Mouse (Mus musculus) hindbrain, embryonic 14.5 days (tissue): ENCODE results near the gene Vezt. TPM values are rescaled to one million over a fixed set of nuclear protein-coding genes. Genes with fewer than 3 reads are reported as not detected.

ENCODE experiments used
- ATAC-seq: fragments of 200-750 bp; cut with Nextera tagmentation; 2 replicates; pipeline ENCODE4 v1.8.0; 2017; ENCODE audit warnings: moderate number of reproducible peaks, mild to moderate bottlenecking, moderate TSS enrichment, moderate library complexity; ENCODE audit not compliant: low FRiP score
- DNase-seq: peaks from one replicate; pipeline ENCODE4 v3.0.0-alpha.2; 2015; ENCODE audit warnings: low spot score
- H3K27ac ChIP-seq: fragments of 300-500 bp; sonication (generic); 2 replicates; pipeline ENCODE4 v1.5.1; 2014; ENCODE audit warnings: mild to moderate bottlenecking, moderate library complexity
- H3K27me3 ChIP-seq: fragments of 300-500 bp; sonication (generic); 2 replicates; pipeline ENCODE4 v1.6.1; 2014; ENCODE audit warnings: mild to moderate bottlenecking, low read length, mixed read lengths; ENCODE audit not compliant: control insufficient read depth, insufficient read depth
- H3K36me3 ChIP-seq: fragments of 300-500 bp; sonication (generic); replicated peaks from 2 replicates; pipeline ENCODE4 v1.6.1; 2014; ENCODE audit not compliant: control insufficient read depth, insufficient read depth
- H3K4me1 ChIP-seq: fragments of 300-500 bp; sonication (generic); replicated peaks from 2 replicates; pipeline ENCODE4 v1.6.1; 2014; ENCODE audit warnings: antibody characterized with exemption, low read length, mixed read lengths; ENCODE audit not compliant: control insufficient read depth, insufficient read depth
- H3K4me2 ChIP-seq: fragments of 300-500 bp; sonication (generic); replicated peaks from 2 replicates; pipeline ENCODE4 v1.6.1; 2014; ENCODE audit warnings: mild to moderate bottlenecking, moderate library complexity
- H3K4me3 ChIP-seq: fragments of 300-500 bp; sonication (generic); replicated peaks from 2 replicates; pipeline ENCODE4 v1.5.1; 2014; ENCODE audit warnings: mild to moderate bottlenecking, low read length
- H3K9ac ChIP-seq: fragments of 300-500 bp; sonication (generic); 2 replicates; pipeline ENCODE4 v1.6.1; 2014
- H3K9me3 ChIP-seq: fragments of 300-500 bp; sonication (generic); 2 replicates; pipeline ENCODE4 v1.6.1; 2016; ENCODE audit warnings: low read length; ENCODE audit not compliant: control insufficient read depth
- whole genome bisulfite sequencing: fragments of 180-500 bp; shearing (Covaris S2); extraction: QIAGEN DNeasy Blood & Tissue Kit; methylation state at CpG from one replicate; pipeline ENCODE4 v1.1.7; 2014; 5-methylcytosine and 5-hydroxymethylcytosine counted together
- polyA plus RNA-seq: library from polyadenylated mRNA; unstranded; fragments of >200 nt; fragmentation: Nextera tagmentation; extraction: Ambion mirVana; gene quantifications from 2 replicates; pipeline ENCODE4 v1.2.1, GENCODE M21; 2014

The Vezt gene
- polyA plus RNA-seq, 1 experiment from 2014 or later: 56.5 TPM

DNA sequence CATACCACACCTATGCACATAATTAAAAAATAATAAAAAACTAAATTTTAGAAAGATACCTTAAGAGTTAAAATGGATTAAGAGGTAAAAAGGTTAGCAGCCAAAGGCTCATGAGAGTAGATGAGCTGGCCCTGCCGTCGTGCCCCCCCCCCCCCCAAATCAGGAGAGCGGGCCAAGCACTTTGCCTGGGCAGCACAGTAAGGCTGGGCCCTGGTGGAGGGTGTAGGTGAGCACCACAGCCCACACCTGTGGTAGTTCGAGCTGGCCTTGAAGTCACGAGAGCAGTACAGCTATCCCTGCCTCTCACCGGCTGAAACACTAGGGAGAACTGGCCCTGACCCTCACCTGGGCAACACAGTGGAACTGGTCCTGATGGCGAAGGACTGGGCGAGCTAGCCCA, 10.5 kb downstream of the Vezt start:
- H3K4me1 ChIP-seq: no peaks in the 10 kb centered on the region
- H3K36me3 ChIP-seq: peaks cover 53% of the 10 kb centered on the region
- 93% methylated on average over 8 of the region's 8 CpGs for WGBS
- H3K9me3 ChIP-seq: no peaks in the 10 kb centered on the region
- no peak overlapping the region for H3K27ac ChIP-seq
- no peak overlapping the region for H3K4me3 ChIP-seq
- ATAC-seq (peak; percentile 31; the same call in 1 of the 2 replicates), DNase-seq (no peak)
- no peak overlapping the region for H3K4me2 ChIP-seq
- no peak overlapping the region for H3K9ac ChIP-seq
- H3K27me3 ChIP-seq: no peaks in the 10 kb centered on the region

DNA sequence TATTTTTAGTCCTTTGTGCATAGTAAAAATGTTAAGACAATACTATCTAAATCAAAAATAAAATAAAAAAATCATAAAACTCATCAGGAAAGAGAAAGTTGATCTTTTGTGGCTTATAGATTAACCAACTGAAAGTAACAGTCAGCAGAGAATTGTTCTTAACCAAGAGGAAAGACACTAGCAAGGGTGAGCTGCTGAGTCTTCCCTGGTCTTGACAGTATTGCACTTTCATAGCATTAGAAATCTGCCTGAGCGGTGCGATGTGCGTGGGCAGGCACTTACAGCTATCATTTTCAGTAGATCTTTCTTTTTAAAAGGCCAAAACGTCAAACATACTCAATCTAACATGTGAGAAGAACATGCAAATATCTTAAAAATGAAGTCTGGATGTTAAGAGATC, 14.6 kb downstream of the Vezt start:
- no peak overlapping the region for H3K4me3 ChIP-seq
- H3K4me1 ChIP-seq: no peaks in the 10 kb centered on the region
- no peak for DNase-seq
- H3K27ac ChIP-seq: no peak overlapping the region
- H3K4me2 ChIP-seq: no peak overlapping the region
- 90% methylated on average over 4 of the region's 4 CpGs for WGBS
- H3K9me3 ChIP-seq: no peaks in the 10 kb centered on the region
- H3K36me3 ChIP-seq: peaks cover 17% of the 10 kb centered on the region
- ATAC-seq: no peak
- no peaks in the 10 kb centered on the region for H3K27me3 ChIP-seq
- H3K9ac ChIP-seq: no peak overlapping the region

DNA sequence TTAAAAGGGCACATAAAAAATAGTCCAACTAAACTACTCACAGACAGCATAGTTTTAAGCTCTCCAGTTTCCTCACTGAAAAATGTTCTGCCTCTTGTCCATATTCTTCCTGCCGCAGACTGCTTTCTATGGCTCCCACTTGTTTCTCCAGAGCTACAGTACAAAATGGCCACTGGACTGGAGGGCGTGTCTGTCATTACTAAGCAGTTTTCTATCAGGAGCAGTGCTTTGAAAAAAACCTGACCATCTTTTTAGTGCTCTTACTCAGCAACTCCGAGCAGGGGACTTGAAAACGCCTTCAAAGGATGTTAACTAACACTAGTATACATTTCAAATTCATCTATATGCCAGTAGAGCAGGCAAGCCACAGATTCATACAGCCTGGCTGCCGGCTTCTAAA, 15.0 kb downstream of the Vezt start:
- no peak overlapping the region for H3K9ac ChIP-seq
- peaks cover 16% of the 10 kb centered on the region for H3K36me3 ChIP-seq
- no peaks in the 10 kb centered on the region for H3K4me1 ChIP-seq
- ATAC-seq (no peak), DNase-seq (no peak)
- 86% methylated on average over 5 of the region's 5 CpGs for WGBS
- no peaks in the 10 kb centered on the region for H3K27me3 ChIP-seq
- no peak overlapping the region for H3K4me2 ChIP-seq
- H3K27ac ChIP-seq: no peak overlapping the region
- no peak overlapping the region for H3K4me3 ChIP-seq
- H3K9me3 ChIP-seq: no peaks in the 10 kb centered on the region

DNA sequence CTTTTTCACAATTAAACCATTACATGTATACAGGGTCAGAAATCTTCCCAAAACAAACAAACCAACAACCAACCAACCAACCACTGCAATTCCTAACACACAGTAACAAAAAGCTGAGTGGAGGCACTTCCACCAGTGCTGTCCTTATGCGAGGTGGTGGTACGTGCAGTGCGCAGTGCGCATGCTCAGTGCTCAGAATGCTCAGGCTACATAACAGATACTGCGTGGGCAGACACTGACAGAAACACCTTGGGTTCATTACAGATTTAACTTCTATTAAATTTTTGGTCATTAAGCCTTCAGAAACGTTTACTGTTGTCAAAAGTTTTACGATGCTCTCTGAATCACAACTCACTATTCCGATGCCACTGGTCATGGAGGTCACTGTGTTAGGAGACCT, 18.2 kb downstream of the Vezt start:
- no peak for DNase-seq
- no peak overlapping the region for H3K9ac ChIP-seq
- no peak overlapping the region for H3K27ac ChIP-seq
- no peak overlapping the region for H3K4me2 ChIP-seq
- H3K36me3 ChIP-seq: no peaks in the 10 kb centered on the region
- no peaks in the 10 kb centered on the region for H3K27me3 ChIP-seq
- no peaks in the 10 kb centered on the region for H3K4me1 ChIP-seq
- H3K4me3 ChIP-seq: no peak overlapping the region
- 96% methylated on average over 8 of the region's 8 CpGs for WGBS
- H3K9me3 ChIP-seq: no peaks in the 10 kb centered on the region
- no peak for ATAC-seq

DNA sequence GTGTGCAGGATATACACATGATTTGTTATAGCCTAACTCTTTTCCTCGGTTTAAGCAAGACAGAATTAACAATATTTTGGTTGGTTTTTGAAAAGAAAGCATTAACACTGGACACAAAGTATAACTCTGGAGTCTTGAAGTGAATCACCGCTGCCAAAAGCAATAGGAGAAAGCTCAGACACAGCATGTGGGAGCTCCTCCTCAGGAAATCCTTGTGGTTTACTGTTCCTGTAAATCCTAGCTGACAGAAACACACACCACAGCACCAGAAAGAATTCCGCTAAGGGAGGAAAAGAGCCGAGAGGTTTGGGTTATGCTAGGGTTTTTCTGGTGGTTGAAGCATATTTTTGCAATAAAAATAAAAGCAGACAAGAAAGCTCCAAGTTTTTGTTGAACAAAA, 21.4 kb downstream of the Vezt start:
- H3K4me2 ChIP-seq: no peak overlapping the region
- H3K27ac ChIP-seq: no peak overlapping the region
- H3K4me1 ChIP-seq: no peaks in the 10 kb centered on the region
- ATAC-seq (no peak), DNase-seq (no peak)
- no peak overlapping the region for H3K4me3 ChIP-seq
- no peaks in the 10 kb centered on the region for H3K9me3 ChIP-seq
- H3K27me3 ChIP-seq: no peaks in the 10 kb centered on the region
- no peak overlapping the region for H3K9ac ChIP-seq
- 80% methylated on average over 4 of the region's 4 CpGs for WGBS
- H3K36me3 ChIP-seq: no peaks in the 10 kb centered on the region

DNA sequence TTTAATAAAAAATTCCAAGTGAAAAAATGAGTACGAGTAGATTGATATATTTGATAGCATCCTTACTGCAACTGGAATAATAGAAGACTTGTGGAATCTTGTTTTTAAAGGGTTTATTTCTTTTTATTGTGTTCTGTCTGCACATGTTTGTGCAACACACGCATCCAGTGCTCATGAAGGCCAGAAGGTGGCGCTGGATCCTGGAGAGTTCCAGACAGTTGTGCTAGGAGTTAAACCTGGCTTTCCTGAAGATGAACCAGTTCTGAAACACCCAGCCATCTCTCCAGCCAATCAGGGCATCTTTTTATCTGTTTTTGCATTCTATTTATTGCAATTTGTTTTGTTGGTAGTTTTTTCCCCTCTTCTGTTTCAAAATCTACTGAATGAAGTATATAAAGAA, 22.4 kb downstream of the Vezt start:
- Histone ChIP-seq H3K4me1 (no peaks in the 10 kb centered on the region), H3K9me3 (no peaks in the 10 kb centered on the region), H3K4me2 (no peak overlapping the region), H3K9ac (no peak overlapping the region), H3K27me3 (no peaks in the 10 kb centered on the region), H3K4me3 (no peak overlapping the region), H3K36me3 (no peaks in the 10 kb centered on the region), H3K27ac (no peak overlapping the region)
- ATAC-seq (no peak), DNase-seq (peak; percentile 57)
- WGBS: 49% methylated on average over 3 of the region's 3 CpGs

DNA sequence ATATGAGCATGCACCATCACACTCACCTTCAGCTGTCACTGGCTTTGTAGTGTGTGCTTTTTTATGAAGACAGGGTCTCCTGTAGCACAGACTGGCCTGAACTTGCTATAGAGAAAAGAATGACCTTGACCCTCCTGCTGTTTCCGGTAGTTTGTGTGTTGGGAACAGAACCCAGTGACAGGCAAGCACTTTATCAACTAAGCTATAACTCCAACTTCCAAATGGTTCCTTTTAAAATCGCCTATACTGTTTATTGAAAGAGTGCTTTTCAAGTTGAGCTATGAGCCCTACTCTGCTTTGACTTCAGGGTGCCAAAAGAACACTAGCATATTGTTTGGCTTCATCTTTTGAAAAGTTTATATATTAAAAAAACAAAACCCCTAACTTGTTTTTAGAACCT, 24.6 kb downstream of the Vezt start:
- H3K9ac ChIP-seq: no peak overlapping the region
- no peak overlapping the region for H3K4me2 ChIP-seq
- no peak for DNase-seq
- no peaks in the 10 kb centered on the region for H3K9me3 ChIP-seq
- ATAC-seq: no peak
- H3K36me3 ChIP-seq: peaks cover 9% of the 10 kb centered on the region
- no peak overlapping the region for H3K4me3 ChIP-seq
- no peaks in the 10 kb centered on the region for H3K4me1 ChIP-seq
- no peaks in the 10 kb centered on the region for H3K27me3 ChIP-seq
- WGBS: 72% methylated on average over 2 of the region's 2 CpGs
- no peak overlapping the region for H3K27ac ChIP-seq

DNA sequence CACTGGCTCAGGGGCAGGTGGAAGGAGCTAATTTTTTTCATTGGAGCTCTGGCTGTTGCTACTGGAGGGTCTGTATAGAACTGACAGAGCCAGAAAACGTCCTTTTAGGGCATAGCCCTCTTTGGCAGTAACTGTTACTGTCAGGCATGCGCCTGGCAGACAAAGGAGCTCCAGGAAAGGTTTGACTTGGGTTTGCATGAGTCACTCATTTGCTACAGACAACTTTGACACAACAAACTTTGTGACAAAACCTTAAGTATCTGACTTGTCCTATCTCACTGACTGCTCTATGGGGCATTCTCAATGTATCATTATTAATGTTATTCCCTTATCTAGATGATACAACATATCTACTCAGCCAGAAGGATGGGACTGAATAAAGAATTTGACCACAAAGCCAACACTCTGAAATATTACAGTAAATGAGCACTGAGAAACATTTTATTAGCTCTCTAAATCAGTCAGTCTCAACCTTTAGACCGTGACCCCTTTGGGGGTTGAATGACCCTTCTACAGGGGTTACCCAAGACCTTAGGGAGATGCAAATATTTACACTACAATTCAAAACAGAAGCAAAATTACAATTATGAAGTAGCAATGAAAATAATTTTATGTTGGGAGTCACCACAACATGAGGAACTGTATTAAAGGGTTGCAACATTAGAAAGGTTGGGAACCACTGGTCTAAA, 25.5 kb downstream of the Vezt start:
- H3K4me2 ChIP-seq: no peak overlapping the region
- no peak for DNase-seq
- H3K36me3 ChIP-seq: peaks cover 18% of the 10 kb centered on the region
- no peak overlapping the region for H3K4me3 ChIP-seq
- H3K4me1 ChIP-seq: no peaks in the 10 kb centered on the region
- ATAC-seq: no peak
- no peaks in the 10 kb centered on the region for H3K9me3 ChIP-seq
- WGBS: 82% methylated on average over 3 of the region's 3 CpGs
- no peaks in the 10 kb centered on the region for H3K27me3 ChIP-seq
- no peak overlapping the region for H3K27ac ChIP-seq
- no peak overlapping the region for H3K9ac ChIP-seq

DNA sequence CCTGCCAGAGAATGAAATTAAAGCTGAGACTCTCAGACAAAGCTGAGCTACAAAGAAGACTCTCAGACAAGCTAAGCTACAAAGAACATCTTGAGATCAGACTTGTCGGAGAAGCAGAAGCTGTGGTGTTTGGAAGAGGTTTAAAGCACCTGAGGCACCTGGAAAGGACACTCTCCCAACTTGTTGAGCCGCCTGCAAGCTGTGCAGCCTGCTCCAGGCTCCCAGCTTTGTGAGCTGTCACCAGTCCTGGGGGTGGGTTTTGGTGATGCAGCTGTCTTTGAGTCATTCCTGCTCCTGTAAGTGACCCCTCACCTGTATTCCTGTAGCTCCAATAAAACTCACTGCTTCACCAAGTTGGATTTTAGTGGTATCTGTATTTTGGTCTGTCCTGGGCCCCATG, 27.3 kb downstream of the Vezt start:
- 96% methylated on average over 2 of the region's 2 CpGs for WGBS

DNA sequence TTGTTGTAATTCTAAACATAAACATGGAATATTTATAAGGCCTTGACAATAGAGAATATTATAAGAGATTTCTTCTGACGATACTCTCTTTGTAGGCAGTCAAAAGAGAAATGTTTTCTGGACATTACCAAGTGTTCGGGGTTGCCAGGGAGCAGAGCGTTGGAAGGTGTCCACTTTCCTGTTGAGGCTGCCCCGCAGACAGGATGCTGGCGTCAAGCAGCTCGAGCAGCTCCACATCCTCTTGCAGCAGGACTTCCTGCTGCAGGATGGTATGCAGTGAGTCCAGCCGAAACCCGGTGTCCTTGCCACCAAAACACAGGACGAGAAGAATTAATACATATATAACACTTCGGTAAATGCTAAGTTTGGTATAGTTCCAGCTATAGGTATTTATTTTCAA, 35.4 kb downstream of the Vezt start:
- 89% methylated on average over 10 of the region's 10 CpGs for WGBS
- Histone ChIP-seq H3K27ac (no peak overlapping the region), H3K27me3 (no peaks in the 10 kb centered on the region), H3K4me1 (no peaks in the 10 kb centered on the region), H3K9me3 (no peaks in the 10 kb centered on the region), H3K4me2 (no peak overlapping the region), H3K36me3 (peaks cover 94% of the 10 kb centered on the region), H3K9ac (no peak overlapping the region), H3K4me3 (no peak overlapping the region)
- DNase-seq (no peak), ATAC-seq (no peak)

More for the DNA sequence above, 27.3 kb downstream of the Vezt start:
- Histone ChIP-seq H3K4me2 (no peak overlapping the region), H3K4me3 (no peak overlapping the region), H3K36me3 (peaks cover 34% of the 10 kb centered on the region), H3K27me3 (no peaks in the 10 kb centered on the region), H3K4me1 (no peaks in the 10 kb centered on the region), H3K27ac (no peak overlapping the region), H3K9me3 (no peaks in the 10 kb centered on the region), H3K9ac (no peak overlapping the region)
- ATAC-seq (no peak), DNase-seq (no peak)
